Mouse (Mus musculus) MEL (cell line): Measurements from ENCODE around the gene Nox4. TPM values are rescaled to one million over a fixed set of nuclear protein-coding genes. Genes with fewer than 3 reads are reported as not detected.

Source experiments
- DNase-seq: peaks from one replicate; pipeline ENCODE4 v3.0.0; 2011; ENCODE audit warnings: low read depth, low spot score
- H3K27ac ChIP-seq: 2 replicates; pipeline ENCODE4 v1.5.1; 2012; ENCODE audit warnings: low read depth, mild to moderate bottlenecking, control low read depth, low read length, moderate library complexity; ENCODE audit not compliant: control insufficient read depth
- H3K27me3 ChIP-seq, 2 experiments: fragments of 150-350 bp in 1 of 2; sonication (generic) in 1 of 2; 2 replicates each; pipeline ENCODE4 v1.6.1; 2012; ENCODE audit warnings: low read length in 2 of 2, mild to moderate bottlenecking in 2 of 2, improper control_type of control experiment in 1 of 2, moderate library complexity in 1 of 2; ENCODE audit not compliant: insufficient read depth in 2 of 2, control insufficient read depth in 1 of 2
- H3K36me3 ChIP-seq, 2 experiments: 2 replicates each; pipeline ENCODE4 v1.6.1; 2012 to 2014; ENCODE audit warnings: low read length in 2 of 2, improper control_type of control experiment in 1 of 2, inconsistent platforms in 1 of 2, mild to moderate bottlenecking in 1 of 2; ENCODE audit not compliant: insufficient read depth in 2 of 2, control insufficient read depth in 1 of 2
- H3K4me1 ChIP-seq, 2 experiments: fragments of 150-350 bp in 1 of 2; sonication (generic) in 1 of 2; 2 replicates each; pipeline ENCODE4 v1.6.1; 2012; ENCODE audit warnings: low read length in 2 of 2, improper control_type of control experiment in 1 of 2, mild to moderate bottlenecking in 1 of 2; ENCODE audit not compliant: insufficient read depth in 2 of 2, control insufficient read depth in 1 of 2
- H3K4me3 ChIP-seq, 2 experiments: fragments of 150-350 bp in 1 of 2; sonication (generic) in 1 of 2; 2 replicates each; pipeline ENCODE4 v1.5.1; 2012; ENCODE audit warnings: low read depth in 2 of 2, low read length in 2 of 2, mild to moderate bottlenecking in 2 of 2, moderate library complexity in 2 of 2, control low read depth in 1 of 2, improper control_type of control experiment in 1 of 2; ENCODE audit not compliant: control insufficient read depth in 1 of 2, insufficient read depth in 1 of 2
- H3K79me2 ChIP-seq: 2 replicates; pipeline ENCODE4 v1.6.1; 2012; ENCODE audit warnings: mild to moderate bottlenecking, low read length, moderate library complexity; ENCODE audit not compliant: control insufficient read depth, poor library complexity, insufficient read depth
- H3K9ac ChIP-seq: 2 replicates; pipeline ENCODE4 v1.6.1; 2012; ENCODE audit warnings: low read depth, mild to moderate bottlenecking, control low read depth, low read length, moderate library complexity; ENCODE audit not compliant: control insufficient read depth, poor library complexity, severe bottlenecking
- H3K9me3 ChIP-seq: fragments of 150-350 bp; sonication (generic); replicated peaks from 2 replicates; pipeline ENCODE4 v1.6.1; 2012; ENCODE audit warnings: mild to moderate bottlenecking, low read length, improper control_type of control experiment, moderate library complexity; ENCODE audit not compliant: insufficient read depth
- CHD1 ChIP-seq: IDR thresholded peaks from 2 replicates; pipeline ENCODE4 v1.6.1; 2012; ENCODE audit warnings: low read depth, mild to moderate bottlenecking, inconsistent platforms, low read length, improper control_type of control experiment
- CHD2 ChIP-seq: IDR thresholded peaks from 2 replicates; pipeline ENCODE4 v1.6.1; 2011; ENCODE audit warnings: low read length, improper control_type of control experiment
- EP300 ChIP-seq, 2 experiments: IDR thresholded peaks; 2 replicates each; pipeline ENCODE4 v1.6.1; 2011; ENCODE audit warnings: improper control_type of control experiment in 2 of 2, low read length in 2 of 2, low read depth in 1 of 2, mild to moderate bottlenecking in 1 of 2
- ETS1 ChIP-seq: IDR thresholded peaks from 2 replicates; pipeline ENCODE4 v1.6.1; 2012; ENCODE audit warnings: low read depth, mild to moderate bottlenecking, inconsistent platforms, low read length, improper control_type of control experiment, moderate library complexity
- GABPA ChIP-seq: IDR thresholded peaks from 2 replicates; pipeline ENCODE4 v1.6.1; 2012; ENCODE audit warnings: low read depth, mild to moderate bottlenecking, inconsistent platforms, low read length, improper control_type of control experiment, moderate library complexity
- JUND ChIP-seq: IDR thresholded peaks from 2 replicates; pipeline ENCODE4 v1.6.1; 2011; ENCODE audit warnings: low read depth, mild to moderate bottlenecking, improper control_type of control experiment, low read length
- MAFK ChIP-seq: IDR thresholded peaks from 2 replicates; pipeline ENCODE4 v1.6.1; 2011; ENCODE audit warnings: low read depth, mild to moderate bottlenecking, low read length, improper control_type of control experiment, borderline replicate concordance
- MAZ ChIP-seq: IDR thresholded peaks from 2 replicates; pipeline ENCODE4 v1.6.1; 2012; ENCODE audit warnings: low read depth, mild to moderate bottlenecking, inconsistent platforms, low read length, improper control_type of control experiment
- MXI1 ChIP-seq: IDR thresholded peaks from 2 replicates; pipeline ENCODE4 v1.6.1; 2011; ENCODE audit warnings: mild to moderate bottlenecking, low read depth, low read length, improper control_type of control experiment
- MYC ChIP-seq: IDR thresholded peaks from 2 replicates; pipeline ENCODE4 v1.6.1; 2011; ENCODE audit warnings: low read depth, mild to moderate bottlenecking, low read length, improper control_type of control experiment, moderate library complexity
- NRF1 ChIP-seq: IDR thresholded peaks from 2 replicates; pipeline ENCODE4 v1.6.1; 2014; ENCODE audit warnings: low read depth, mild to moderate bottlenecking, inconsistent platforms, low read length, improper control_type of control experiment, moderate library complexity; ENCODE audit not compliant: poor library complexity, insufficient read depth, severe bottlenecking
- POLR2A ChIP-seq, 2 experiments: IDR thresholded peaks; 2 replicates each; pipeline ENCODE4 v1.6.1; 2011 to 2012; ENCODE audit warnings: low read length in 2 of 2, mild to moderate bottlenecking in 2 of 2, control low read depth in 1 of 2, improper control_type of control experiment in 1 of 2, low read depth in 1 of 2, moderate library complexity in 1 of 2; ENCODE audit not compliant: control insufficient read depth in 1 of 2, insufficient read depth in 1 of 2, poor library complexity in 1 of 2
- RAD21 ChIP-seq: IDR thresholded peaks from 2 replicates; pipeline ENCODE4 v1.6.1; 2011; ENCODE audit warnings: mild to moderate bottlenecking, low read depth, low read length, improper control_type of control experiment
- RCOR1 ChIP-seq: IDR thresholded peaks from 2 replicates; pipeline ENCODE4 v1.6.1; 2012; ENCODE audit warnings: low read depth, mild to moderate bottlenecking, inconsistent platforms, low read length, improper control_type of control experiment
- SIN3A ChIP-seq: IDR thresholded peaks from 2 replicates; pipeline ENCODE4 v1.6.1; 2012; ENCODE audit warnings: low read length, improper control_type of control experiment, inconsistent platforms
- SMC3 ChIP-seq: IDR thresholded peaks from 2 replicates; pipeline ENCODE4 v1.6.1; 2011; ENCODE audit warnings: low read depth, low read length, improper control_type of control experiment
- TBP ChIP-seq: IDR thresholded peaks from 2 replicates; pipeline ENCODE4 v1.8.0; 2011; ENCODE audit warnings: low read depth, low read length, improper control_type of control experiment
- TCF12 ChIP-seq: IDR thresholded peaks from 2 replicates; pipeline ENCODE4 v1.6.1; 2014; ENCODE audit warnings: low read depth, mild to moderate bottlenecking, inconsistent platforms, low read length, improper control_type of control experiment, moderate library complexity
- UBTF ChIP-seq: IDR thresholded peaks from 2 replicates; pipeline ENCODE4 v1.6.1; 2012; ENCODE audit warnings: low read depth, mild to moderate bottlenecking, inconsistent platforms, low read length, improper control_type of control experiment, moderate library complexity, borderline replicate concordance; ENCODE audit not compliant: insufficient read depth
- ZMIZ1 ChIP-seq: IDR thresholded peaks from 2 replicates; pipeline ENCODE4 v1.6.1; 2012; ENCODE audit warnings: low read depth, mild to moderate bottlenecking, inconsistent platforms, low read length, improper control_type of control experiment, moderate library complexity
- ZNF384 ChIP-seq: IDR thresholded peaks from 2 replicates; pipeline ENCODE4 v1.6.1; 2012; ENCODE audit warnings: low read depth, mild to moderate bottlenecking, inconsistent platforms, low read length, improper control_type of control experiment
- polyA plus RNA-seq, 2 experiments: library from polyadenylated mRNA; stranded (reverse) in 1 of 2; unstranded in 1 of 2; fragments of >175 nt in 1 of 2; fragments of >200 nt in 1 of 2; gene quantifications; 2 replicates each; pipeline versions ENCODE4 v1.2.1 to v1.2.4; 2012; ENCODE audit warnings: low replicate concordance in 2 of 2, low read depth in 1 of 2; ENCODE audit not compliant: insufficient read length in 2 of 2, insufficient read depth in 1 of 2, missing spikeins in 1 of 2
- total RNA-seq: library from RNA; depleted of rRNA; stranded (reverse); fragments of 300-350 nt; gene quantifications from 2 replicates; pipeline ENCODE4 v1.2.3, GENCODE M21; 2012

Gene Nox4
- total and polyA plus RNA-seq, 3 experiments, result not detected

- Histone ChIP-seq H3K27me3 (no peaks in the 10 kb centered on the region), H3K36me3 (no peaks in the 10 kb centered on the region), H3K79me2 (no peaks in the 10 kb centered on the region), H3K4me3 (no peak overlapping the region), H3K9ac (no peak overlapping the region), H3K27ac (no peak overlapping the region), H3K9me3 (no peaks in the 10 kb centered on the region), H3K4me1 (no peaks in the 10 kb centered on the region)
- TF ChIP-seq RCOR1, result no peak
- TF ChIP-seq SIN3A, result no peak
- no peak for TF ChIP-seq MAFK
- TF ChIP-seq JUND, result no peak
- no peak for TF ChIP-seq MXI1
- TF ChIP-seq CHD1, result no peak
- no peak for TF ChIP-seq NRF1
- TF ChIP-seq CHD2, result no peak
- TF ChIP-seq MYC, result no peak
- no peak for DNase-seq
Measured at GRCm38 (mm10) chr7:87371316-87371715, 125.4 kb downstream of the Nox4 start.

- no peak overlapping the region for H3K4me3 ChIP-seq
- no peaks in the 10 kb centered on the region for H3K36me3 ChIP-seq
- H3K9ac ChIP-seq, result no peak overlapping the region
- H3K4me1 ChIP-seq, result no peaks in the 10 kb centered on the region
- no peaks in the 10 kb centered on the region for H3K9me3 ChIP-seq
- H3K27ac ChIP-seq, result no peak overlapping the region
- no peaks in the 10 kb centered on the region for H3K79me2 ChIP-seq
- no peak for DNase-seq
- H3K27me3 ChIP-seq, result no peaks in the 10 kb centered on the region
- no peak for TF ChIP-seq ETS1
- TF ChIP-seq EP300 (IDR thresholded peaks at IDR 0.05; ENCODE audit: low read depth in 1 of 2, low read length in 2 of 2), result no peak
- TF ChIP-seq MAZ, result no peak
- no peak for TF ChIP-seq RCOR1
- TF ChIP-seq ZMIZ1, result no peak
- TF ChIP-seq MYC, result no peak
- no peak for TF ChIP-seq MAFK
- no peak for TF ChIP-seq ZNF384
- no peak for TF ChIP-seq MXI1
Measured at GRCm38 (mm10) chr7:87374322-87374721, 128.4 kb downstream of the Nox4 start.

GRCm38 (mm10) chr7:87374935-87375334 is 129.0 kb downstream of the Nox4 start:
- Histone ChIP-seq H3K9me3 (no peaks in the 10 kb centered on the region), H3K79me2 (no peaks in the 10 kb centered on the region), H3K36me3 (no peaks in the 10 kb centered on the region), H3K9ac (no peak overlapping the region), H3K27me3 (no peaks in the 10 kb centered on the region), H3K27ac (no peak overlapping the region), H3K4me1 (no peaks in the 10 kb centered on the region), H3K4me3 (no peak overlapping the region)
- no peak for DNase-seq
- TF ChIP-seq TBP (no peak), SMC3 (no peak), TCF12 (no peak), RAD21 (no peak), CHD2 (no peak), MXI1 (no peak), MYC (no peak), JUND (no peak), GABPA (no peak), POLR2A (IDR thresholded peaks at IDR 0.05; ENCODE audit: control insufficient read depth in 1 of 2, insufficient read depth in 1 of 2, low read depth in 1 of 2, low read length in 2 of 2, poor library complexity in 1 of 2) (no peak), UBTF (no peak), RCOR1 (no peak)
